Mouse (Mus musculus) spleen, postnatal 0 days (tissue): ENCODE results near the gene Shc3. TPM values are rescaled to one million over a fixed set of nuclear protein-coding genes. Genes with fewer than 3 reads are reported as not detected.

ENCODE experiments used
- polyA plus RNA-seq: library from polyadenylated mRNA; unstranded; fragments of >200 nt; fragmentation: Nextera tagmentation; extraction: Ambion mirVana; gene quantifications from 2 replicates; pipeline ENCODE4 v1.2.1, GENCODE M21; 2015

Gene Shc3
- 0.06 TPM in 1 of 2 replicates, not detected in the other for polyA plus RNA-seq

DNA sequence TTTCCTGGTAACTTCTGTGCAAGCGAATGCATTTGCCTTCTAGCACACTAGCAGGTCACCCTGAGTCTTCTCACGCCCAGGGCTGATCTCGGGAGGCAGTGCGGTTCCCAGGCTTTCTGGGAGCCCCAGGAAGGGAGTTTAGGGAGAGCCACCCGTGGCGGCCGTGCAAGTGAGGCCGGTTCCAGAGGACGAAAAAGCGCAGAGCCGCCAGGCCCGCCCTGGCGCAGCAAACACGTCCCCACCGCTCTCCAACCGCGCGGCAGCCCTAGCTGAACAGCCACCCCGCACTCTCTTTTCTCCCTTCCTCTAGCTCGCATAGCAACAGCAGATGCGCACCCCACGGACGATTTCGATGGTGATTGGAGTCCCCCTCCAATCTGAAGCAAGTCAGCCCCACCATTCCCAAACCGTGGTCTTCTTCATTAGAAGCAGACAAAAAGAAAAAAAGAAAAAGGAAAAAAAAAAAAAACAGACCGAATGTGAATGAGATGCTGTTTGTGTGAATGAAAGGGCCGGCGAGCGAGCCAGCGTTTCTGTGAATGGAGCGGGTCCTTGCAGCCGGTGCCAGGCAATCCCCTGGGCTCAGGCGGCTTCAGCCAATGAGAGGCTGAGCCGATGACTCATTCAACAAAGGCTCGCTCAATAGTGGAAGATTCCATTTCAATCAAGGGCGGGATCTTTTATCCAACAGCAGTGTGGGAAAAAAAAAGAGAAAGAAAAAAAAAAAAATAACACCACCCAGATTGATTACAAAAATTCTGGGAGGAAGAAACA lies at the start of gene Shc3:
TSS of gene Shc3 (minus strand) at position 509 of the 774 bp plus-strand sequence.

DNA sequence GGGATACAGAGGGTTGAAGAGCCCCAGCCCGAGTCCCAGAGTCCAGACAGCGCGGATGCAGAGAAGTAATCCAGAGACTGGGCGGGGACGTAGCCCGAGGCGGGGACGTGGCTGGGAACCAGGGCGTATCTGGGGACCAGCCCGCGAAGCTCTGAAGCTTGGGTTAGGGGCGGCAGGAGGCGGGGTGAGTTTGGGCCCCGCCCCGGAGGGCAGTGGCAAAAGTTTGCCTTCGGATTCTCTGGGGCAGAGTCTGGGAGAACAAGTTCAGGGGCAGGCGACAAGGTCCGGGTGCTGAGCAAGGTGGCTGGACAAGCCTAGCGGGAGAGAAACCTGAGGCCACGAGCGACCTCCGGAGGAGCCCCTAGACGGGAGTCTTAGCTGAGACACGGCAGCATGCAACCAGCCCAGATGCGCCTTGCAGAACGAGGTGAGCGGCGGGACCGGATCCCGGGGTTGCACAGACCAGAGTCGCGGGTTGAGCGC lies 160.7 kb downstream of the Shc3 start, which contains the start of gene S1pr3:
TSS of gene S1pr3 (plus strand) at position 121 of the 483 bp plus-strand sequence.

Other genes with a start within 250 kb of the Shc3 start
- 0.89 and 1.2 TPM in 2 replicates for gene S1pr3, start 160.8 kb downstream of the Shc3 start, polyA plus RNA-seq
- 406 and 480 TPM in 2 replicates for gene Cks2, start 75.8 kb upstream of the Shc3 start, polyA plus RNA-seq
- gene Secisbp2, start 82.3 kb upstream of the Shc3 start, polyA plus RNA-seq, result 25.5 and 31.3 TPM in 2 replicates
- 11.5 and 13.5 TPM in 2 replicates for gene Sema4d, start 224.3 kb upstream of the Shc3 start, polyA plus RNA-seq